Mouse (Mus musculus) megakaryocyte, adult 5-6 weeks (primary cell): ENCODE results near the gene Sh3bgrl2. TPM values are rescaled to one million over a fixed set of nuclear protein-coding genes. Genes with fewer than 3 reads are reported as not detected.

Experiments
- ATAC-seq: 2 replicates; pipeline ENCODE4 v1.8.0; 2016; ENCODE audit warnings: mild to moderate bottlenecking, inconsistent platforms; ENCODE audit not compliant: poor library complexity, severe bottlenecking
- total RNA-seq, 2 experiments: library from RNA; stranded (forward) in 1 of 2; stranded (reverse) in 1 of 2; fragments of 153-499, 151-499 nt in 1 of 2; fragments of 221-1000, 200-1000 nt in 1 of 2; gene quantifications; 2 replicates each; pipeline versions ENCODE4 v1.2.3 to v1.2.4; 2015 to 2017

Sh3bgrl2 gene
- total RNA-seq, 2 experiments from 2014 or later = 0.11 TPM; not detected in 1

GRCm38 (mm10) chr9:83587116-83587515 lies 39.0 kb downstream of the Sh3bgrl2 start:
- no peak for ATAC-seq

DNA sequence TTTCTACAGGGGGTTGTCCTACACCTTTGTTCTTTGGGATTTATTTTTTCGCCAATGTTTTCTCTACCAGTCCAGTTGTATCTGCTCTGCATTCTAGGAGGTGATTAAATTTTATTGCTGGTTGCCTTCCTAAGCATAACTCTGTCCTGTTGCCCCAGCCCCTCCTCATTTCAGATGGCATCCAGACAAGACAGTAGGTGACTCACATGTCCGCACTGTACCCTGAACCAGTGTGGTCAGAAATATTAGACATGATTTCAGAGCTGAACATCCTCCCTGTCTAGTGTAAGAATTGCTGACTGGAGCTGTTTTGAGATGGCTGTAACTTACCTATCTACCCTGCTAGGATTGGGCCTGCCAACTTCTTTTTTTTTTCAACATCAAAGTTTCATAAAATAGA lies 40.9 kb downstream of the Sh3bgrl2 start:
- no peak for ATAC-seq

GRCm38 (mm10) chr9:83589680-83590467 lies 41.7 kb downstream of the Sh3bgrl2 start:
- no peak for ATAC-seq

GRCm38 (mm10) chr9:83591848-83592456 lies 43.8 kb downstream of the Sh3bgrl2 start:
- ATAC-seq = peak; percentile 24; the same call in 1 of the 2 replicates

GRCm38 (mm10) chr9:83593811-83594210 lies 45.7 kb downstream of the Sh3bgrl2 start:
- no peak for ATAC-seq

DNA sequence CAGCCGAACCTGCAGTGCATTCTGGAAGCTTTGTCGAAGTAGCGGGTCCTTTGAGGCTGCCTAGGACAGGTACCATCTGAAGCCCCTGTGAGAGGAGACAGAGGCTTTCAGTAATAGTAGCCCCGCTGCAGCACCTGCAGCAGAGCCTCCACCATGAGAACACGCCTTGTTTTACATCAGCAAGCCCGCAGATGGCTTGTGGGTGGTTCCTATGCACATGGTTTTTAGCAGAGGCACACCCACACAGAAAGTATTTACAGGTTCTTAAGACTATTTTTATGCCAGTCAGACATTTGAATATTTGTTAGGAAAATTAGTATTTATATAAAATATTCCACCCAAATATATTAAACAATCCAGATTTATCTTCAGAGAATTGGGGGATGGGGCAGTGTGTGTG lies 48.0 kb downstream of the Sh3bgrl2 start:
- no peak for ATAC-seq

- ATAC-seq = no peak
These were observed 48.7 kb downstream of the Sh3bgrl2 start for GRCm38 (mm10) chr9:83596646-83597481.

DNA sequence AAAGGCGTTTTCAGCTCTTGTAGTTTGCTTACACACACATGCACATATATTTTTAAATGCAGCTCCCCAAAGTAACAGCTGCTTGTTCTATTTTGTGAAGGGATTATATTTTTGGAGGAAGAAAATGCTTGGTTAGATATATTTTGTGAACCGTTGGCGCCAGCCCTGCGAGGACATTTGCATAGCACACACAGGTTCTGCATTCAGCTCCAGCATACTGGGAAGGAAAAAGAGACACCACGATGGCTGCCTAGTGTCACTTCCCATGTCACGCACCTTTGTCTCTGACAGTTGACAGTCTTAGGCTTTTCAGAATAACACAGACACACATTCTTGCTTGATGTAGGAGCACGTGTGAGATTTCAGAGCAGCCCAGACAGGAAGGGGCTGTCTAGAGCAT lies 49.9 kb downstream of the Sh3bgrl2 start:
- no peak for ATAC-seq

DNA sequence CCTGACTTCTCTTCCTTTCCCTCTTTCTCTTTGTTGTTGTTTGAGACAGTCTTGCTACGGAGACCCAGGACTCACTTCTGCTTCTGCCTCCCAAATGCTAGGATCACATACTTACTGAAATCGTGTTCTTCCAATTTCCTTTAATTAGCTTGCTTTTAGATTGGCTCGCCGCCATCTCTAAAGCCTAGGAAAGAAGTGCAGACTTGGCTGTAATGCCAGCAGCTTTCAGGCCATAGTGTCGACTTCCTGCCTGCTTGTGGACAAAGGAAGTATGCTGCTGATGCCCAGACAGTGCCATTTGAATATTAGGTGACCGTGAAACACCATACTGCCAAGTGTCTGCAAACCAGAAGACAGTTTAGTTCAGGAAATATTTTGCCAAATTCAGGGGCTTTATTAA lies 51.4 kb downstream of the Sh3bgrl2 start:
- ATAC-seq = no peak

GRCm38 (mm10) chr9:83600286-83601048 lies 52.3 kb downstream of the Sh3bgrl2 start:
- ATAC-seq = no peak

DNA sequence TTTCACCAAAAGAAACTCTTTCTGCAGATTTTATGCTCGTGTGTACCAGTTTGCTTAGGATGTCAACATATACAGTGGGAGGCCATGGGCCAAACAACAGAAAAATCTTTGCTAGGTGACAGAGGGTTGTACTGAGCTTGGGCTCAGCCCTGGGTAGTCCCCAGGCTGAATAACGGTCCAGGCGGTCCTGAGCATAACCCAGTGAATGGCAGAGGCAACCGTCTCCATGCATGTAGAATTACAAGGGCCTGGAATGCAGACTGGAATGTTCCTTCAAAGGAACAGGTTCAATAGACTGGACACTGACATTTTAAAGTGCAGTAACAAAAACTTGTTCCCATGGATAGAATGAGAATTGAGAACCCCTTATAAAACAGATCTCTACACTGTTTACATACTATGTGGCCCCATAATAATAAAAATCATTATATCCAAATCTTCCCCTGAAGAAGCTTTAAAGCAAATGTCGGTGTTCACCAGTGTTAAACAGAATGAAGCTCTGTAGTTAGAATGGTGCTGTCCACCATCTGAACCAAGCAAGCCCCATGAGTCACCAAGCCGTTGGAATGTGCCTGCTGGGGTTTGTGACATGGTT lies 54.1 kb downstream of the Sh3bgrl2 start:
- ATAC-seq = no peak

- ATAC-seq = no peak
These were observed 55.0 kb downstream of the Sh3bgrl2 start for GRCm38 (mm10) chr9:83603159-83603558.

DNA sequence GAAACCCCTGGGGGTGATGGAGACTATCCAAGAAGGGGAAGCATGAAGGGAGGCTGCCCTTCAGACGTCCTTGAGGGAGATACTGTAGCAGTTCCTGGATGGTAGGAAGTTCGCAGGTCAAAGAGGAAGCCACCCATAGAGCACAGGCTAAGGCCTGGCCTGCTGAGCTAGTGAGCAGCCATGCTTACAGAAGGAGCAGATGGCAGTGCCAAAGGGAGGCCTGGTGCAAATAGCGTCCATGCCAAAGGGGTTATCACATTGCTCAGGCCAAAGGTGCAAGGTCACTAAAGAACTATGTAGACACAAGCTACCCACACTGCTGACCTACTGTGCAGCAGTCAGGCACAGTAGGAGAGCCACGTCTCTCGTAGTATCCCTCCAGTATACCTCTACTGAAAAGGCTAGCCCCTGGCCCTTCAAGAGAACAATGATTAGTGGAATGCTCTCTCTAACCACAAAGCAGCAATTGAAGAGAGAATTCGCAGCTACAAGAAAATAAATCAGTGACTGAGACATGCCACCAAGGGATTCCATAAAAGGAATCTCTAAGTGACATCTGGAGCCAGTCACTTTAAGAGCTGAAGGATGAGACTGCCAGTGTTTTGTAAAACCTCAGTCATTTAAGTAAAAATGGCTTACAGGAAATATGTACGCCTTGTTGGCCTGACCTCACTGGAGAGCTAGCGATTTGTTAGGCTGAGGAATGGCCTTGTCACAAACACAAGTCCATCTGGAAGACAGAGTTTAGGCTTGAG lies 57.9 kb downstream of the Sh3bgrl2 start:
- no peak for ATAC-seq

DNA sequence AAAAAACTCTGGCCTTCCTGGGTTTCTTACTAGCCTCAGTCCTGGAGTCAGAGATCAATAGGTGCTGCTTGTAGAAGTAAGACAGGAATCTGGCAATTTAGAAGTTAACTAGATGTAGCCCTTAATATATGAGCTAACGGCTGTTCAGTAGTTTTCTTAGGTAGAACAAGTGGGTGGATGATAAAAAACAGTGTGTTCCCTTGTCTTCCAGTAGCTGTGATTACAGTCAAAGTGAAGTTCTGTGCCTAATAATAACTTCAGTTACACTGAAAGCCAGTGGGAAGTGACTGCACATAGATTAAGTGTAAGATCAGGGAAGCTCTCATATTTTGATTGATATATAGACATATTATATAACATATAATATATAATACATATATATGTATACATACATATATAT lies 60.0 kb downstream of the Sh3bgrl2 start:
- no peak for ATAC-seq

GRCm38 (mm10) chr9:83609422-83610297 lies 61.5 kb downstream of the Sh3bgrl2 start:
- ATAC-seq = peak; percentile 80

DNA sequence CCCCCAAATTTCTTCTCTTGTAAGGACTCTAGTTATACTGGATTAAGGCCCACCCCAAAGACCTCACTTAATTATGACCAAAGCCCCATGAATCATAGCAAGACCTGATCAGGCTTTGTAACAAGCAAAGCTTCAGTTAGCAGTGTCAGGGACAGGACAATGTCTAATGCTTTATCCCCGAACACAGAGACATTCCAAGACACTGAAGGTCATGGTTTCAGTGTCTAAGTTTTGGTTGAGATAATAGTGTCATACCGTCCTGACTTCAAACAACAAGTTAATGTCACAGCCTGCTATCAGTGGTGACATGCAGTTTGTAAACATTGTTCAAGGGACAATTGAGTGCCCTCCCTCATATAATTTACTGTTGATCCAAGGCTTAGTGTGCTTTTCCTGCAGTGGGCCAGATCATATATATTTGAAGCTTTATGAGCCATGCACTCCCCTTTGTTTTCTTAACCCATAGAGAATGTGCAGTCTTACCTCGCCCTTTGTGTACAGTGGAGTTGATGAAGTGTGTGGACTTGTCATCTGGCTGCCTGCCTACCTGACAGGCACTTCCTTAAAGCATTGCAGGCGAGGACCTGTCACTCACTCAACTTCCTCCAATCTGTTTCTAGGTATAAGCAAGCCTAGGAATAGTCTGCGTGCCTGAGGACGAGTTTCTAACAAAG lies 67.9 kb downstream of the Sh3bgrl2 start:
- no peak for ATAC-seq

DNA sequence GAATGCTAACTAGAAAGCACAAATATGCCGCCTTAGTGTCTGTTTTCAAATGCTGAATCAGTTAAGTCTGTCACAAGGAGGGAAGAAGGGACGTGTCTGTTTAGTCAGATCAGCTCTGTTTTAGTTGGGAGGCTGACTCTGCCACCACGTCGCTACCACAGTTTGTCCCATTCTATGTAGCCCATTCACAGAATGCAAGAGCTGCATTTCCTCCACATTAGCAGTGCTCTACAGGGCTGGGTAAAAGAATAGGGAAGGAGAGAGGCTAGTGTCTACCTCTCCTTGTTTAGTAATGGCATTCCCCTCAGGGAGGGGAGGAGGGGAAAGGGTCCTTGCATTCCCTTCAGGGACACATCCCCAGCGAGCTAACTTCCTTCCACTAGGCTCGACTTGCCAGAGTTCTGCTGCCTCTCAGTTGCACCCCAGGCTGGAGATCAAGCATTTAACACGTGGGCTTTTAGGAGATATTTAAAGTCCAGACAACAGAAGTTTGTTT lies 68.5 kb downstream of the Sh3bgrl2 start:
- ATAC-seq = no peak

DNA sequence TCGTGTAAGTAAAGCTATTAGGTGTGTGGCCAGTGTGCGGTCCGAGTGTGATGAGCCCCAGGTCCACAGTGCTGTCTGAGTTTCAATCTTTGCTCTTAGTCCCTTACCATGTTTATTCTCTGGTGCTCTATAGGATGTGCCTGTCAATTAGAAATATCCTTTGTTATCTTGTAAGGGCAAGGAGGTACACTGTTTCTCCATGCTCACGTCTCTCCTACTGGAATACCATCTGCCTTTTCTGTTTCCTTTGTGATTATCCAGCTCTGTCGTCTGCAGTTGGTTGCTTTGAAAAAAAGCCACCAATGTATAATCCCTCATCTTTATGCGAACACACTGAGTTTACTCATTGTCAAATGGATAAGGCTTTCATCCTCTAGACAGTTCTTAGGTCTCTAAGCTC lies 75.3 kb downstream of the Sh3bgrl2 start:
- ATAC-seq = no peak
